Mouse (Mus musculus) liver, adult 2 months (tissue): ENCODE data around the gene Tenm2. TPM values are rescaled to one million over a fixed set of nuclear protein-coding genes. Genes with fewer than 3 reads are reported as not detected.

Experiments used
- DNase-seq: peaks from one replicate; pipeline ENCODE4 v3.0.0-alpha.2; 2011; ENCODE audit warnings: low read depth, low spot score; ENCODE audit errors: extremely low read depth
- H3K27ac ChIP-seq: fragments of 200-500 bp; replicated peaks from 2 replicates; pipeline ENCODE4 v1.5.1; 2012; ENCODE audit warnings: low read depth, mild to moderate bottlenecking, control low read depth, inconsistent platforms, low read length; ENCODE audit not compliant: insufficient read depth
- H3K27me3 ChIP-seq: fragments of 200-500 bp; 2 replicates; pipeline ENCODE4 v1.6.1; 2012; ENCODE audit warnings: mild to moderate bottlenecking, moderate library complexity, low read length, inconsistent platforms; ENCODE audit not compliant: control insufficient read depth, insufficient read depth
- H3K36me3 ChIP-seq: fragments of 200-500 bp; 2 replicates; pipeline ENCODE4 v1.6.1; 2012; ENCODE audit warnings: low read length, inconsistent platforms; ENCODE audit not compliant: control insufficient read depth, insufficient read depth
- H3K4me1 ChIP-seq: fragments of 200-500 bp; 2 replicates; pipeline ENCODE4 v1.6.1; 2011; ENCODE audit warnings: low read length; ENCODE audit not compliant: control insufficient read depth, insufficient read depth
- H3K4me3 ChIP-seq: fragments of 200-500 bp; 2 replicates; pipeline ENCODE4 v1.5.1; 2011; ENCODE audit warnings: low read depth, mild to moderate bottlenecking, control low read depth, low read length, moderate library complexity; ENCODE audit not compliant: insufficient read depth
- H3K79me2 ChIP-seq: fragments of 200-500 bp; 2 replicates; pipeline ENCODE4 v1.6.1; 2012; ENCODE audit warnings: inconsistent platforms, mild to moderate bottlenecking, low read length, moderate library complexity; ENCODE audit not compliant: control insufficient read depth, insufficient read depth
- H3K9ac ChIP-seq: fragments of 200-500 bp; 2 replicates; pipeline ENCODE4 v1.6.1; 2012; ENCODE audit warnings: low read depth, mild to moderate bottlenecking, control low read depth, inconsistent platforms, low read length
- CTCF ChIP-seq: fragments of 200-500 bp; IDR thresholded peaks from 2 replicates; pipeline ENCODE4 v1.5.1; 2011; ENCODE audit warnings: low read depth, low read length, control low read depth
- POLR2A ChIP-seq: fragments of 200-500 bp; IDR thresholded peaks from 2 replicates; pipeline ENCODE4 v1.6.1; 2011; ENCODE audit warnings: low read length, control low read depth; ENCODE audit not compliant: insufficient read depth; ENCODE audit errors: extremely low read depth
- WGBS: fragments of 180-500 bp; shearing (Covaris S2); methylation state at CpG from one replicate; pipeline ENCODE4 v1.1.7; 2018; 5-methylcytosine and 5-hydroxymethylcytosine counted together
- polyA plus RNA-seq: library from polyadenylated mRNA; depleted of rRNA; stranded (reverse); fragments of >200 nt; gene quantifications from 2 replicates; pipeline ENCODE4 v1.2.3, GENCODE M21; 2012
- total RNA-seq: library from RNA; depleted of rRNA; stranded (reverse); fragments of >200 nt; gene quantifications from 2 replicates; pipeline ENCODE4 v1.2.3, GENCODE M21; 2014

The Tenm2 gene
- total and polyA plus RNA-seq, 2 experiments = not detected

DNA sequence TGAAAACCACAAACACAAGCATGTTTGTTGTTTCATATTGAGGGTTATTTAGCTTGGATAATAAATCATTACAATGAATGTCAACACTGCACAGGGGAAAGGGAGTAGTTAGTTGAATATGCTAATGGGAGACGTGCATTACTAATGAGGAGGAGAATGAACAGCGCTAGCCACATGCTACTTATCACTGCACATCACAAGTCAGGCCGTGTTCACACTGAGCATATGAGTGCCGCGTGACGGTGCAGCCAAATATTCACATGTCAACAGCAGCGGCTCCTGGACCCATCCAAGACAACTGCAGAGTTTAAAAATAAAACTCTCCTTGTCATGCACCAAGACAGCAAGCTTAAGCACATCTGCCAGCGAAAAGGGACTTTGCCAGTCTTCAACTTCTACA lies 753.6 kb downstream of the Tenm2 start:
- no peaks in the 10 kb centered on the region for H3K36me3 ChIP-seq
- H3K4me1 ChIP-seq = no peaks in the 10 kb centered on the region
- no peak overlapping the region for H3K9ac ChIP-seq
- no peak for DNase-seq
- no peaks in the 10 kb centered on the region for H3K79me2 ChIP-seq
- no peak overlapping the region for H3K4me3 ChIP-seq
- no peak overlapping the region for H3K27ac ChIP-seq
- H3K27me3 ChIP-seq = no peaks in the 10 kb centered on the region
- no peak for TF ChIP-seq CTCF
- no peak for TF ChIP-seq POLR2A
- WGBS = 81% methylated on average over 8 of the region's 8 CpGs

DNA sequence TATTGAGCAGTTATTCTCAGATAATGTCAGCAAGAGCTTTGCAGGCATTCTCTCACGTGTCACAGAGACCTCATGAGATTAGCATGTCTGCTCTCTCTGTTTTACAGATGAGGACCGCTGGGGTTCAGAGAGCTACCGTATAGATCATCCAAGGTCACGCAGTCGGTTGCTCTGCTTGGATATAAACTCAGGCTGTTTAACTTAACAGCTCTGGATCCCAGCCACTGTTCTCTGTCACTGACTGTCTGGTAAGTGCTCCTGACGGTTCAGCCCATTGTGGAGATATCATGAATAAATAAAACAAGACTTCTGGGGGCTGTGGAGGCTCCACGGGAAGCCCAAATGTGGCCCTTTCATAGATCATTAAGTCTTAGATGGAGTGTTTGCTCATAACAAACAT lies 754.2 kb downstream of the Tenm2 start:
- Histone ChIP-seq H3K9ac (no peak overlapping the region), H3K27me3 (no peaks in the 10 kb centered on the region), H3K4me1 (no peaks in the 10 kb centered on the region), H3K36me3 (no peaks in the 10 kb centered on the region), H3K27ac (no peak overlapping the region), H3K4me3 (no peak overlapping the region), H3K79me2 (no peaks in the 10 kb centered on the region)
- 39% methylated on average over 7 of the region's 7 CpGs for WGBS
- peak; percentile 24 for DNase-seq
- no peak for TF ChIP-seq POLR2A
- TF ChIP-seq CTCF = no peak

DNA sequence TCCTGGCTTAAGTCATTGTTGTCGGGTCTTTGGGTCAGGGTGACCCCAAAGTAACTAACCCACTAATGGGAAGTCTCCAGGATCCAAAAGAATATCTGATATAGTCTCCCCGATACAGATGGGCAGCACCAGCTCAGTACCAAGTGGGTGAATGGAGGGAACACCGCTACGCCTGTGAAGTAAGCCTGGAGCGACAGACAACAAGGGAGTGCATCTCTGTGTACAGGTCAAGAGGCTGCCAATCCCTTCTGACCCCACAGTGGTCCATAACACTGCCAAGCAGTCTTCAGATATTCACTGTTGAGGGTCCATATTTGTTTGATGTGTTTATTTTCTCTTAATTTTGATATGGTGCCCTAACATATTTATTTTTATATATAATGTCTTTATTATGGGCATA lies 754.7 kb downstream of the Tenm2 start:
- Histone ChIP-seq H3K27me3 (no peaks in the 10 kb centered on the region), H3K4me3 (no peak overlapping the region), H3K27ac (no peak overlapping the region), H3K79me2 (no peaks in the 10 kb centered on the region), H3K36me3 (no peaks in the 10 kb centered on the region), H3K9ac (no peak overlapping the region), H3K4me1 (no peaks in the 10 kb centered on the region)
- TF ChIP-seq CTCF (no peak), POLR2A (no peak)
- 79% methylated on average over 5 of the region's 5 CpGs for WGBS
- no peak for DNase-seq

DNA sequence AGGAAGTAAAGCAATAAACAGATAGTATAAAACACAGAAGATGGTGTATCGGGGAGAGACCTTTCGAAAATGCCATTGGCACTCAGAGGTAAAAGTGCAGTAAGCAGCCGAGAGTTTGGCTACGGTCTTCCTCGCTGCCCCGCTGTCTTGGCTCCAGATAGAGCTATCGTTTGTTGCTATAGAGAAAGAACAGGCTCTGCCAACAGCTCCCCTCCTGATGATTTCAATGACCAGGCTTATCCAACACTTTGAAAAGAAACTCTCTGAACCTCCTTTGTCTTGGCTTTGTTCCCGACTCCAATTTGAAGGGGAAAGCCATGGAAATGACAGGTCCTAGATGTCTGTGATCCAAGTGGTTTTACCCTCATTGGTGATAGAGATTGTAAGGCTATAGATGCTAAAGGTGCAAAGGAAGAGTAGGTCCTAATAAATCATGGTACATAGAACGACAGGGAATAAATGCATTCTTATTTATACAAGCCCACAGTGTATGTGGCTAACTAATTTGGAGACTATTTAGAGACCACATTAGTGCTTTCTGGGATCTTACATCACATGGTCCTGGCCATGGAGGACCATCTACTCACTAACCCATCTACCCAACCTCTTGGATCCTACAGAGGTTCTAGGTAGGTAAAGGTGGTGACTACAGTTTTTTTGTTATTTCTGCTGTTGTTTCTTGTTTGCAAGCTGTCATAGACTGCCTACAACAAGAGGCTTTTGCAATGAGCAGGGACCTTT lies 765.8 kb downstream of the Tenm2 start:
- no peaks in the 10 kb centered on the region for H3K4me1 ChIP-seq
- TF ChIP-seq CTCF (no peak), POLR2A (no peak)
- H3K27me3 ChIP-seq = no peaks in the 10 kb centered on the region; the same call in 1 of the 2 replicates
- H3K27ac ChIP-seq = no peak overlapping the region
- 76% methylated on average over 9 of the region's 9 CpGs for WGBS
- no peaks in the 10 kb centered on the region for H3K36me3 ChIP-seq
- H3K79me2 ChIP-seq = no peaks in the 10 kb centered on the region
- H3K4me3 ChIP-seq = no peak overlapping the region
- H3K9ac ChIP-seq = no peak overlapping the region
- no peak for DNase-seq

DNA sequence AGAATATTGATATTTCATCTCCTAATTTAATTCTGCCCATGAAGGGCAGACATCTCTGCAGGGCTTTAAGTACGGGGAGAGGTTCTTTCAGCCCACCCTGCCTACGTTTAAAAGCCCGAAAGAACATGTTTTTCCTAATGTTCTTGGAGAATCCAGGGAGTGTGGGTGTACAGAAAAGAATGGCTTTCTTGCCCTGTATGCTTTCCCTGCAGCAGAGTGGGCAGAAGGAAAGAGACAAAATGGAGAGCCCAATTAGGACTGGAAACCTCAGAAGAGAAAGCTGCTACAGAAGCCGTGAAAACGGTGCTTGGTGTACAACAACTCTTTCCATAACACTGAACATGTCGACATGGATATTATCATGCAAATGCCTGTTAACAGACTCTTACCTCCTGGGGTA lies 777.3 kb downstream of the Tenm2 start:
- WGBS = 83% methylated on average over 6 of the region's 6 CpGs

DNA sequence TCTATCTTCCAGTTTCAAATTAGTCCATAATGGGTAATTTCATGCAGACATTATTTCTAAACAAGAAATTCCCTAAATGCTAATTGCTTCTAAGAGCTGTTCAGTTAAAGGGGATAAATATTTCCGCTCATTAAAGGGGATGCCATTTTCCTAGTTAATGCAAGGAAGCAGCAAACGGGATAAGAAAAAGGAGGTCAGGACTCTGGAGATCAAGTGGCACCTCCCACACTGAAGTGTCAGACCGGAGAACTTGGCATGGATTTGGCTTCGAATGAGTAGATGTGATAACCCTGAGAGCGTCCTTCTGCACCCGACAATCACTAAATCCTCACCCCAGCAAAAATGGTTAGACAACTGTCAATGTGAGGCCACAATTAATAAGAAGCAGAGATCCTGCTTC lies 781.7 kb downstream of the Tenm2 start:
- Histone ChIP-seq H3K36me3 (no peaks in the 10 kb centered on the region), H3K79me2 (no peaks in the 10 kb centered on the region), H3K27me3 (no peaks in the 10 kb centered on the region), H3K9ac (no peak overlapping the region), H3K4me1 (no peaks in the 10 kb centered on the region), H3K27ac (no peak overlapping the region), H3K4me3 (no peak overlapping the region)
- no peak for TF ChIP-seq POLR2A
- TF ChIP-seq CTCF = no peak
- 69% methylated on average over 6 of the region's 6 CpGs for WGBS
- peak; percentile 12 for DNase-seq

More for the DNA sequence above, 777.3 kb downstream of the Tenm2 start:
- Histone ChIP-seq H3K27me3 (no peaks in the 10 kb centered on the region), H3K36me3 (no peaks in the 10 kb centered on the region), H3K4me3 (no peak overlapping the region), H3K9ac (no peak overlapping the region), H3K4me1 (no peaks in the 10 kb centered on the region), H3K79me2 (no peaks in the 10 kb centered on the region), H3K27ac (no peak overlapping the region)
- DNase-seq = no peak
- no peak for TF ChIP-seq CTCF
- no peak for TF ChIP-seq POLR2A
